Mouse (Mus musculus) right cerebral cortex, postnatal 14 days (tissue): ENCODE results near the gene Nxpe5.

ENCODE experiments used
- DNase-seq: peaks from one replicate; pipeline ENCODE4 v3.0.0; 2022

The Nxpe5 gene

GRCm38 (mm10) chr5:138255353-138256093, 29.8 kb downstream of the Nxpe5 start, which contains the start of gene Lamtor4:
Lamtor4 (plus strand) TSS chr5:138255482.
- DNase-seq, result peak; percentile 93

GRCm38 (mm10) chr5:138256094-138256467, 30.4 kb downstream of the Nxpe5 start:
- DNase-seq, result no peak

GRCm38 (mm10) chr5:138256966-138257584, 31.4 kb downstream of the Nxpe5 start:
- DNase-seq, result no peak

DNA sequence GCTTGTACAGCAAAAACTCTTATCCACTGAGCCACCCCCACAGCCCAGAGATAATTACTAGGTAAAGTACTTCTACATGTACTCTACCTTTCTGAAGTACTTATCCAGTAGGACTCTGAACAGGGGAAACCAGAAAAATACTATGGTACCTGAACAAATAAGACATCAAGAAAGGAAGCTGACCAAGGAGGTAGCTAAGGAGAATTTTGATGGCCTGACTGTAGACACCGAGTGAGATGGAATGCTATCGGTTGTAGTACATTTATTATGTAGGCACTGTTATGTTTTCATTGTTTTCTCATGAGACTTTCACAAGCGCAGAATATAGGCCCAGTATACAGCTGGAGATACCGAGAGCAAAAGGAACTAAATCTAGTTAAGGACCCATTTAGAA, 31.9 kb downstream of the Nxpe5 start:
- DNase-seq, result no peak

GRCm38 (mm10) chr5:138258078-138258477, 32.4 kb downstream of the Nxpe5 start:
- DNase-seq, result no peak

DNA sequence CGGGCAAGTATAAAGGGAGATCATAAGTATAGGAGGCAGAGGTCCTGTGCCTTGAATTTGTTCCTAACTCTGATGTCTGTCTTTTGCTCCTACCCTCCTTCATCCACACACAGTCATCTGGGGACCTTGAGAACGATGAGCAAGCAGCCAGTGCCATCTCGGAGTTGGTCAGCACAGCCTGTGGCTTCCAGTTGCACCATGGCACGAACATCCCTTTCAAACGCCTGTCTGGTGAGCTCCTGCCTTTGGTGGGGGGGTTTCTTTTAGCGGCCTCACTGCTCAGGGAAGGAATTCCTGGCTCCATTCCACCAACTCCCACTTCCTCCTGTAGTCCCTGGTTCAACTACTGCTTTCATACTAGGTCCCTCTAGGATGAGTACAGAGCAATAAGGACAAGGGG, 32.8 kb downstream of the Nxpe5 start:
- DNase-seq, result no peak

DNA sequence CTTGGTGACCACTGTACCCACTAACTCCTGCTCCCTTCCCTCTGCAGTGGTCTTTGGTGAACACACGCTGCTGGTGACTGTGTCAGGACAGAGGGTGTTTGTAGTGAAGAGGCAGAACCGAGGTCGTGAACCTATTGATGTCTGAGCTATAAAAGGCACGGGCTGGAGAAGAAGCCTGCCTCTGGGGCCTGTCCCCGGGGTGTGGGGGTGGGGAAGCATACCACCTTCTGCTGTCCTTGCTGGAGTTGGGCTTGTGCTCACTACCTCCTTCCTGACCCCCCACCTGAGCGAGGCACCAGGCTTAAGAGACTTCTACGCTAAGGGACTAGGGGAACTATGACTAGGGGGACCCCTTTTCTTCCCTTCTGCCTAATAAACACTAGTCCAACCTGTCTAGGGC, 33.3 kb downstream of the Nxpe5 start:
- no peak for DNase-seq

- no peak for DNase-seq
Measured at GRCm38 (mm10) chr5:138260051-138260450, 34.4 kb downstream of the Nxpe5 start.

DNA sequence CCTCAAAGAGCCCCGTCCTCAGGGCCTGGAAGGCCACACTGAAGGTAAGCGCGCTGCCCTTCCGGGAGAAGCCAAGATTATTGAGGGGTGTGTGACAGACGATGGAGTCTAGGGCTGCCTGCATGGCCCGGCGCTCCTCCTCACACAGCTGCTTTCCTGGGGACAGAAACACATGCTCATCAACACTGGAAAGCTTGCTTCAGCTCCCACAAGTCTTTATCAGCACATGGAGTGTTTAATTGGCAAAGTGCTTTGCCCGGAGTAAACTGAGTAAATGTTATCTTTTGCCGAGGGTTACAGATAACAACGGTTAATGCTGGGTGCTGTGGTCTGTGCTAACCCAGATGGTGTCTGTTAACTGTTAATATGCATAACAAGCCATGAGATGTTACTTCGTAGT, 35.1 kb downstream of the Nxpe5 start:
- DNase-seq, result no peak

- DNase-seq, result no peak
Measured at GRCm38 (mm10) chr5:138262001-138262400, 36.3 kb downstream of the Nxpe5 start.

DNA sequence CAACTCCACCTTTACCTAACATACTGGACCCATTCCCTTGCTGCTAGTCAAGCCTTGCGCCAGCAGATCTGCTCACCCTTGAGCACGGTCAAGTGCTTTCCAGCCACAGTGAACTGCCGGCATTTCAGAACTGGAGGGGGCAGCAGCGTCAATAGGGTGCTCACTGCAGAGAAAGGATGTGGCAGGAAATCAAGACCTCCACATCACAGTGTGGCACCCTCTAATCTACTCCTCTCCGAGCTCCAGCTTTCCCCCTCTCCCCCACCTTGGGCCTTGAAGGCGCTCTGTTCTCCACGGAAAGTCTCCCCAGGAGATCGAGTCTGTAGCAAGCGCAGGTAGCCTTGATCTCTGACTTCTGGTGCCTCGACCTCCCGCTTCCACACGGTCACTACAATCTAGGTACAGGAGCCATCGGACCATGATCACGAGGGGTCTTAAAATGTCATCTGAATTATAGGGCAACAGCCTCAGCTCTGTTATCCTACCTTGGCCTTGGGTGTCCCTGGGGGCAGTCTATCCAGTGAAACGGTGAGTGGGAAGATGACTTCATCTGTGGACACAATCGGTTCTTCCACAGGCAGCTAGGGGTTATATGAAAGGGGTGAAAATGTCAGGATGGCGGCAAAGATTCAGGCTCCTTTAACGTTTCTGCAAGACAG, 37.0 kb downstream of the Nxpe5 start:
- DNase-seq, result no peak

GRCm38 (mm10) chr5:138263260-138264206, 37.8 kb downstream of the Nxpe5 start, which contains the start of gene BC037034:
BC037034 (minus strand) TSS chr5:138264033.
- peak; percentile 96 for DNase-seq

GRCm38 (mm10) chr5:138264207-138264578, 38.5 kb downstream of the Nxpe5 start:
- no peak for DNase-seq

DNA sequence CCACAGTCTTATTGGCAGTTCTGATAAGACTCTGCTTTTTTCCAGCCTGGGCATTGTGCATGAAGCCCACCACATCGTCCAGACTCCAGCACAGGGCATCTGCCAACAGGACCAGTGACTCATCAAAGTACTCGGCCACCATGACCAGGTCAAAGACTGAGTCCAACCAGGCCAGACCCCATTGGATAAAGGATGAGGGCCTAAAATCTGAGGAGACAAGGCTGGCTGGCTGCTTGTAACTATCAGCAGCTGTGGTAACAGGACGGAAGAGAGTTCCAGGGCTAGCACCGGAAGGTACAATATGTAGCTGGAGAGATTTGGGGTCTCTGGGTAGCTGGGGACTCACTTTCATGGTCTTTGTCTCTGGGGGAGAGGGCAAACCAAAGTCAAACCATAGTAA, 40.0 kb downstream of the Nxpe5 start:
- no peak for DNase-seq

DNA sequence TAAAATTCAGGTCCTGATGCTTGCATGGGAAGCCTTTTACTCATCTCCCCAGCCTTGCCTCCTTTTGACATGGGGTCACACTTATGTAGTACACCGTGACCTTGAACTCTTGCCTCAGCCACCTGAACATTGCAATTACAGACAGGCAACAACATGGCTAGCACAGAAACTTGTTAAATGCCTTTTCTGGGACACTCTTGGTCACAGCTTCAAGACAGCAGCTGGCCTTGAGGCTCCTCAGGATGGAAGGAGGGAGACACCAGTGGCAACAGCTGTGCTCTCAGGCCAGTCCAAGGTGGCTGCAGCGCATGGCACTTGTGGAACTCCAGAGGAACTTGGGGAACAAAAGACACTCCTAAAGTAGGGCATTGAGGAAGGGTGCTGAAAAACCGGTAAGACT, 41.4 kb downstream of the Nxpe5 start:
- no peak for DNase-seq

DNA sequence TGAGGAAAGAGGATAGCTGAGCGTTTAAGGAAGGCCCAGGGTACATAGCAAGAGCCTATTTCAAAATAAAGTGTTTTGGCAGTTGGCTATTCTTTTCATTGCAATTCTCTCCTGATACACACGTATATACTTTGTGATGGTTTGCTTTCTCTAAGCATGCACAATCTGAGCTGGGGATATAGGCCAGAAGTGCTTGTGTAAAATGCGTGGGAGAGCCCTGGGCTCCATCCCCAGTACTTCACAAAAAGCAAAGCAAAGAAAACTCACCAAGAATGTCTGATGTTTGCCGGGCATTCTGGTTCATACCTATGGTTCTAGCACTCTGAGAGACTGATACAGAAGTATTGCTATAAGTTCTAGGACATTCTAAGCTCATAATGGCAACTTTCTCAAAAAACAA, 43.3 kb downstream of the Nxpe5 start:
- DNase-seq, result no peak

GRCm38 (mm10) chr5:138271232-138271631, 45.5 kb downstream of the Nxpe5 start:
- DNase-seq, result no peak

GRCm38 (mm10) chr5:138272409-138272923, 46.8 kb downstream of the Nxpe5 start, which contains the start of gene Gal3st4:
Gal3st4 (minus strand) TSS chr5:138272840.
- DNase-seq, result no peak

DNA sequence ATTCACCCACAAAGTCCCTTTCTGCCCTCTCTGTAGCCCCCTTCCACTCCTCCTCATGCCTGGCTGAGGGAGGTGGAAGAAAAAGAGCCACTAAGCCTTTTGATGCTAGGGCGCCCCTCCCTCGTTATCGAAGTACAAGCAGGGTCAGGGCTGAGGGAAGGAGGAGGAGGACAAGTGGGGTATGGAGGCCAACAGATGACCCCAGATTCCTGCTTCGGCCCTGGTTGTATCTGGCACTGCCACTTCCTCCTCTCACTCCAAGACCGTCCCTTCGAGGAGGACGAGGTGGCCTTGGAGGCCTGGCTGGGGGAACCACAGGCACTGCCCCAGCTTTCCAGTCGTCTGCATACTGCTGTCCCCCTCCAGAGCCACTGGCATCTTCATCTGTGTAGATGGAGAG, 48.5 kb downstream of the Nxpe5 start:
- no peak for DNase-seq

GRCm38 (mm10) chr5:138275216-138276050, 49.7 kb downstream of the Nxpe5 start:
- DNase-seq, result no peak

DNA sequence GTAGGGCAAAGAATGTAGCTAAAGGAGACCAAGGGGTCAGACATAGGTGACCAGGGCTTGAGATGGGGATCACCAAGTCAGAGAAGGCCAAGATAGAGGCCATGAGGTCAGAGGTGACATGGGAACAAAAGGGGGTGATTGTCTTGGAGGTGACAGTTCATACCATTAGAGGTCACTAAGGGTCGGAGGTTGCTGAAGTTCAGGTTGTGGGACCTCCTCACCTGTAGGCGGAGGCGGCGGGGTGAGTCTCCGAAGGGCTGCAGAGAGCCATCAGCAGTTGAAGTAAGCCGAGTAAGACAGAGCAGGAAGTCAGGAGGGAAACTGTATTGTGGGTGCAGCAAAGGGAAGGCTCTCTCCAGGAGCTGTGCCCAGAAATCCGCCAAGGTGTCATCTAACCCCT, 52.3 kb downstream of the Nxpe5 start:
- DNase-seq, result no peak
